Mouse (Mus musculus) limb, embryonic 15.5 days (tissue): ENCODE data around the gene Spata13. TPM values are rescaled to one million over a fixed set of nuclear protein-coding genes. Genes with fewer than 3 reads are reported as not detected.

Source experiments
- ATAC-seq: fragments of 200-750 bp; cut with Nextera tagmentation; 2 replicates; pipeline ENCODE4 v1.8.0; 2017; ENCODE audit warnings: low read depth, moderate TSS enrichment; ENCODE audit not compliant: insufficient number of reproducible peaks, low FRiP score, low TSS enrichment
- H3K27ac ChIP-seq: fragments of 300-500 bp; sonication (generic); 2 replicates; pipeline ENCODE4 v1.5.1; 2015; ENCODE audit warnings: moderate library complexity, mild to moderate bottlenecking, inconsistent platforms
- H3K27me3 ChIP-seq: fragments of 300-500 bp; sonication (generic); 2 replicates; pipeline ENCODE4 v1.6.1; 2015; ENCODE audit warnings: inconsistent platforms
- H3K36me3 ChIP-seq: fragments of 300-500 bp; sonication (generic); 2 replicates; pipeline ENCODE4 v1.6.1; 2015; ENCODE audit warnings: inconsistent platforms
- H3K4me1 ChIP-seq: fragments of 300-500 bp; sonication (generic); 2 replicates; pipeline ENCODE4 v1.6.1; 2015; ENCODE audit warnings: inconsistent platforms
- H3K4me2 ChIP-seq: fragments of 300-500 bp; sonication (generic); 2 replicates; pipeline ENCODE4 v1.6.1; 2015; ENCODE audit warnings: mild to moderate bottlenecking, inconsistent platforms
- H3K4me3 ChIP-seq: fragments of 300-500 bp; sonication (generic); 2 replicates; pipeline ENCODE4 v1.5.1; 2015; ENCODE audit warnings: mild to moderate bottlenecking, inconsistent platforms
- H3K9ac ChIP-seq: fragments of 300-500 bp; sonication (generic); 2 replicates; pipeline ENCODE4 v1.6.1; 2015; ENCODE audit warnings: inconsistent platforms
- H3K9me3 ChIP-seq: fragments of 300-500 bp; sonication (generic); 2 replicates; pipeline ENCODE4 v1.6.1; 2016; ENCODE audit warnings: inconsistent platforms
- WGBS: fragments of 180-500 bp; shearing (Covaris S2); methylation state at CpG from one replicate; pipeline ENCODE4 v1.1.7; 2015; 5-methylcytosine and 5-hydroxymethylcytosine counted together
- polyA plus RNA-seq: library from polyadenylated mRNA; unstranded; fragments of >200 nt; fragmentation: Nextera tagmentation; extraction: Ambion mirVana; gene quantifications from 2 replicates; pipeline ENCODE4 v1.2.1, GENCODE M21; 2015

The Spata13 gene
- polyA plus RNA-seq, 1 experiment from 2014 or later, result 10.0 TPM

- ATAC-seq, result no peak
- H3K27me3 ChIP-seq, result 0 out of 2 replicates have a peak, but pooled peaks cover 8% of the 10 kb centered on the region
- no peak overlapping the region for H3K9ac ChIP-seq
- H3K4me2 ChIP-seq, result no peak overlapping the region
- no peak overlapping the region for H3K4me3 ChIP-seq
- no peaks in the 10 kb centered on the region for H3K9me3 ChIP-seq
- peaks cover 12% of the 10 kb centered on the region for H3K4me1 ChIP-seq
- no peak overlapping the region for H3K27ac ChIP-seq
- no peaks in the 10 kb centered on the region for H3K36me3 ChIP-seq
- WGBS, result 85% methylated on average over 1 of the region's 1 CpGs
Observed at GRCm38 (mm10) chr14:60642131-60642530, 8.3 kb downstream of the Spata13 start.

- Histone ChIP-seq H3K4me3 (no peak overlapping the region), H3K9ac (no peak overlapping the region), H3K9me3 (no peaks in the 10 kb centered on the region), H3K27ac (no peak overlapping the region), H3K36me3 (no peaks in the 10 kb centered on the region), H3K27me3 (no peaks in the 10 kb centered on the region), H3K4me2 (no peak overlapping the region), H3K4me1 (peaks cover 5% of the 10 kb centered on the region)
- no peak for ATAC-seq
- WGBS, result 67% methylated on average over 14 of the region's 14 CpGs
Observed at GRCm38 (mm10) chr14:60643098-60643870, 9.5 kb downstream of the Spata13 start.

- H3K4me1 ChIP-seq, result peaks cover 5% of the 10 kb centered on the region
- no peak overlapping the region for H3K4me2 ChIP-seq
- H3K27me3 ChIP-seq, result no peaks in the 10 kb centered on the region
- no peaks in the 10 kb centered on the region for H3K9me3 ChIP-seq
- no peak for ATAC-seq
- no peak overlapping the region for H3K4me3 ChIP-seq
- no peak overlapping the region for H3K27ac ChIP-seq
- H3K9ac ChIP-seq, result no peak overlapping the region
- WGBS, result 67% methylated on average over 5 of the region's 5 CpGs
- H3K36me3 ChIP-seq, result no peaks in the 10 kb centered on the region
Observed at GRCm38 (mm10) chr14:60646373-60646772, 12.6 kb downstream of the Spata13 start.

GRCm38 (mm10) chr14:60647885-60648284 lies 14.1 kb downstream of the Spata13 start:
- Histone ChIP-seq H3K4me1 (peaks cover 4% of the 10 kb centered on the region), H3K9me3 (no peaks in the 10 kb centered on the region), H3K36me3 (no peaks in the 10 kb centered on the region), H3K27ac (no peak overlapping the region), H3K4me3 (no peak overlapping the region), H3K27me3 (no peaks in the 10 kb centered on the region), H3K4me2 (no peak overlapping the region), H3K9ac (no peak overlapping the region)
- 87% methylated on average over 7 of the region's 7 CpGs for WGBS
- ATAC-seq, result no peak

GRCm38 (mm10) chr14:60648956-60649355 lies 15.2 kb downstream of the Spata13 start:
- Histone ChIP-seq H3K36me3 (no peaks in the 10 kb centered on the region), H3K9ac (no peak overlapping the region), H3K27ac (no peak overlapping the region), H3K4me1 (no peaks in the 10 kb centered on the region; the same call in 1 of the 2 replicates), H3K27me3 (no peaks in the 10 kb centered on the region), H3K4me3 (no peak overlapping the region), H3K9me3 (no peaks in the 10 kb centered on the region), H3K4me2 (no peak overlapping the region)
- 88% methylated on average over 1 of the region's 1 CpGs for WGBS
- ATAC-seq, result no peak

- Histone ChIP-seq H3K27ac (no peak overlapping the region), H3K27me3 (no peaks in the 10 kb centered on the region), H3K4me1 (peaks cover 2% of the 10 kb centered on the region; the same call in 1 of the 2 replicates), H3K9me3 (no peaks in the 10 kb centered on the region), H3K4me3 (no peak overlapping the region), H3K36me3 (no peaks in the 10 kb centered on the region), H3K9ac (no peak overlapping the region), H3K4me2 (no peak overlapping the region)
- ATAC-seq, result no peak
- 79% methylated on average over 4 of the region's 4 CpGs for WGBS
Observed at GRCm38 (mm10) chr14:60653184-60653583, 19.4 kb downstream of the Spata13 start.

- H3K9me3 ChIP-seq, result no peaks in the 10 kb centered on the region
- 79% methylated on average over 5 of the region's 5 CpGs for WGBS
- H3K4me1 ChIP-seq, result peaks cover 2% of the 10 kb centered on the region; the same call in 1 of the 2 replicates
- H3K36me3 ChIP-seq, result no peaks in the 10 kb centered on the region
- no peak overlapping the region for H3K4me2 ChIP-seq
- no peak overlapping the region for H3K27ac ChIP-seq
- no peak overlapping the region for H3K9ac ChIP-seq
- no peak for ATAC-seq
- no peak overlapping the region for H3K4me3 ChIP-seq
- no peaks in the 10 kb centered on the region for H3K27me3 ChIP-seq
Observed at GRCm38 (mm10) chr14:60653977-60654376, 20.2 kb downstream of the Spata13 start.

- Histone ChIP-seq H3K9me3 (no peaks in the 10 kb centered on the region), H3K27ac (no peak overlapping the region), H3K27me3 (no peaks in the 10 kb centered on the region), H3K9ac (no peak overlapping the region), H3K4me3 (no peak overlapping the region), H3K4me1 (peaks cover 2% of the 10 kb centered on the region; the same call in 1 of the 2 replicates), H3K36me3 (no peaks in the 10 kb centered on the region), H3K4me2 (no peak overlapping the region)
- WGBS, result 60% methylated on average over 11 of the region's 11 CpGs
- ATAC-seq, result no peak
Observed at GRCm38 (mm10) chr14:60654708-60655107, 20.9 kb downstream of the Spata13 start.

GRCm38 (mm10) chr14:60655941-60656700 lies 22.3 kb downstream of the Spata13 start:
- ATAC-seq, result no peak
- no peak overlapping the region for H3K4me3 ChIP-seq
- peaks cover 2% of the 10 kb centered on the region; the same call in 1 of the 2 replicates for H3K4me1 ChIP-seq
- no peaks in the 10 kb centered on the region for H3K9me3 ChIP-seq
- 56% methylated on average over 15 of the region's 15 CpGs for WGBS
- no peak overlapping the region for H3K4me2 ChIP-seq
- no peaks in the 10 kb centered on the region for H3K27me3 ChIP-seq
- H3K27ac ChIP-seq, result no peak overlapping the region
- no peak overlapping the region for H3K9ac ChIP-seq
- no peaks in the 10 kb centered on the region for H3K36me3 ChIP-seq

- H3K36me3 ChIP-seq, result no peaks in the 10 kb centered on the region
- H3K9me3 ChIP-seq, result no peaks in the 10 kb centered on the region
- 83% methylated on average over 11 of the region's 11 CpGs for WGBS
- H3K27me3 ChIP-seq, result no peaks in the 10 kb centered on the region
- no peak overlapping the region for H3K9ac ChIP-seq
- H3K4me2 ChIP-seq, result no peak overlapping the region
- no peak for ATAC-seq
- H3K27ac ChIP-seq, result no peak overlapping the region
- no peak overlapping the region for H3K4me3 ChIP-seq
- H3K4me1 ChIP-seq, result peaks cover 2% of the 10 kb centered on the region; the same call in 1 of the 2 replicates
Observed at GRCm38 (mm10) chr14:60656701-60657085, 22.9 kb downstream of the Spata13 start.

- Histone ChIP-seq H3K27me3 (no peaks in the 10 kb centered on the region), H3K4me2 (no peak overlapping the region), H3K4me1 (peaks cover 2% of the 10 kb centered on the region; the same call in 1 of the 2 replicates), H3K9me3 (no peaks in the 10 kb centered on the region), H3K4me3 (no peak overlapping the region), H3K27ac (no peak overlapping the region), H3K9ac (no peak overlapping the region), H3K36me3 (no peaks in the 10 kb centered on the region)
- WGBS, result 55% methylated on average over 2 of the region's 2 CpGs
- no peak for ATAC-seq
Observed at GRCm38 (mm10) chr14:60657891-60658290, 24.1 kb downstream of the Spata13 start.

- Histone ChIP-seq H3K27me3 (no peaks in the 10 kb centered on the region), H3K27ac (no peak overlapping the region), H3K4me1 (peaks cover 2% of the 10 kb centered on the region; the same call in 1 of the 2 replicates), H3K9me3 (no peaks in the 10 kb centered on the region), H3K9ac (no peak overlapping the region), H3K4me2 (no peak overlapping the region), H3K36me3 (no peaks in the 10 kb centered on the region), H3K4me3 (no peak overlapping the region)
- no peak for ATAC-seq
- 78% methylated on average over 8 of the region's 8 CpGs for WGBS
Observed at GRCm38 (mm10) chr14:60659498-60659897, 25.7 kb downstream of the Spata13 start.
